Comparison of ENCODE assay signal across 10 mouse cellular contexts in genomic region chr7:138734254-138734653, GRCm38 (mm10).
DNase-seq lines count a peak whose midpoint lies in the region; ATAC-seq and TF ChIP-seq lines count a peak whose summit lies in the region.
"Had no signal": no experiment of that assay in that cellular context is flagged by ENCODE, and none has a peak within 500 bp of the region (broad histone marks: within the 10 kb centered on the region; RNA-seq: fewer than 3 reads in every experiment).

No protein-coding gene starts in this region.

- no peak overlapping the region for H3K27ac ChIP-seq in liver, embryonic 14.5 days
- H3K27ac ChIP-seq: heart, embryonic 15.5 days; midbrain, embryonic 12.5 days had no signal

- no peaks in the 10 kb centered on the region for H3K36me3 ChIP-seq in liver, embryonic 14.5 days (replicated peaks; ENCODE audit: control insufficient read depth, insufficient read depth, low read depth)
- H3K36me3 ChIP-seq: heart, embryonic 15.5 days; midbrain, embryonic 12.5 days had no signal

- TF ChIP-seq EP300 in liver, embryonic 14.5 days (IDR thresholded peaks at IDR 0.05; ENCODE audit: low read depth), result no peak

- H3K9ac ChIP-seq in liver, embryonic 14.5 days (replicated peaks), result no peak overlapping the region
- H3K9ac ChIP-seq: heart, embryonic 15.5 days; midbrain, embryonic 12.5 days had no signal

- peak; percentile 56 for TF ChIP-seq CTCF in liver, embryonic 14.5 days (IDR thresholded peaks at IDR 0.05; ENCODE audit: low read depth)

- 15% methylated on average over 4 of the region's 4 CpGs for WGBS in liver, embryonic 14.5 days (ENCODE audit: insufficient replicate concordance)

- H3K4me2 ChIP-seq in liver, embryonic 14.5 days (ENCODE audit: low read depth), result no peak overlapping the region
- H3K4me2 ChIP-seq: heart, embryonic 15.5 days; midbrain, embryonic 12.5 days had no signal

- peak; percentile 41 for DNase-seq in gastrocnemius, postnatal 10 days
- DNase-seq in gastrocnemius, adult 8-10 months (ENCODE audit: low spot score in 2 of 2), result no peak
- peak; percentile 12 for DNase-seq in ovary, postnatal 14 days (ENCODE audit: low spot score)
- no peak for DNase-seq in ovary, postnatal 10 days (ENCODE audit: low spot score)
- DNase-seq in adrenal gland, postnatal 25 days, result peak; percentile 50
- peak; percentile 20 to 23 for DNase-seq in frontal cortex, postnatal 25 days (ENCODE audit: low spot score in 2 of 2)
- no peak for DNase-seq in liver, embryonic 14.5 days (ENCODE audit: low read depth in 3 of 3, low spot score in 3 of 3)
- DNase-seq in thymus, postnatal 4 days, result peak; percentile 46

- no peaks in the 10 kb centered on the region for H3K4me1 ChIP-seq in liver, embryonic 14.5 days (replicated peaks; ENCODE audit: control insufficient read depth in 2 of 2, insufficient read depth in 2 of 2, low read length in 1 of 2)
- H3K4me1 ChIP-seq: heart, embryonic 15.5 days; midbrain, embryonic 12.5 days had no signal

- H3K4me3 ChIP-seq in liver, embryonic 14.5 days (ENCODE audit: insufficient read depth in 1 of 2, low read depth in 2 of 2, low read length in 2 of 2), result no peak overlapping the region
- H3K4me3 ChIP-seq: heart, embryonic 15.5 days; midbrain, embryonic 12.5 days had no signal

- no peak for ATAC-seq in liver, embryonic 14.5 days (ENCODE audit: insufficient read depth)

- H3K9me3 ChIP-seq in liver, embryonic 14.5 days (ENCODE audit: control insufficient read depth, low read length), result no peaks in the 10 kb centered on the region
- H3K9me3 ChIP-seq: heart, embryonic 15.5 days; midbrain, embryonic 12.5 days had no signal

- H3K27me3 ChIP-seq in liver, embryonic 14.5 days (ENCODE audit: control insufficient read depth, insufficient read depth, low read length), result no peaks in the 10 kb centered on the region
- H3K27me3 ChIP-seq: heart, embryonic 15.5 days; midbrain, embryonic 12.5 days had no signal

Comparison
In these comparisons a context has a peak if more than half of its experiments do, and no peak if none do; other contexts are left out.
1. DNase-seq: peak in gastrocnemius, postnatal 10 days (single experiment), ovary, postnatal 14 days (single experiment), adrenal gland, postnatal 25 days (single experiment), frontal cortex, postnatal 25 days (2 of 2) and thymus, postnatal 4 days (single experiment); none in gastrocnemius, adult 8-10 months (0 of 2), ovary, postnatal 10 days (single experiment) and liver, embryonic 14.5 days (0 of 3).